Mouse (Mus musculus): ENCODE measurements at regions not wholly inside any gene's neighbourhood (a gene's known extent, or its start where the extent isn't known, plus 50 kb on each side); places are given as distances from the start of the nearest gene placed in this dataset.

DNA sequence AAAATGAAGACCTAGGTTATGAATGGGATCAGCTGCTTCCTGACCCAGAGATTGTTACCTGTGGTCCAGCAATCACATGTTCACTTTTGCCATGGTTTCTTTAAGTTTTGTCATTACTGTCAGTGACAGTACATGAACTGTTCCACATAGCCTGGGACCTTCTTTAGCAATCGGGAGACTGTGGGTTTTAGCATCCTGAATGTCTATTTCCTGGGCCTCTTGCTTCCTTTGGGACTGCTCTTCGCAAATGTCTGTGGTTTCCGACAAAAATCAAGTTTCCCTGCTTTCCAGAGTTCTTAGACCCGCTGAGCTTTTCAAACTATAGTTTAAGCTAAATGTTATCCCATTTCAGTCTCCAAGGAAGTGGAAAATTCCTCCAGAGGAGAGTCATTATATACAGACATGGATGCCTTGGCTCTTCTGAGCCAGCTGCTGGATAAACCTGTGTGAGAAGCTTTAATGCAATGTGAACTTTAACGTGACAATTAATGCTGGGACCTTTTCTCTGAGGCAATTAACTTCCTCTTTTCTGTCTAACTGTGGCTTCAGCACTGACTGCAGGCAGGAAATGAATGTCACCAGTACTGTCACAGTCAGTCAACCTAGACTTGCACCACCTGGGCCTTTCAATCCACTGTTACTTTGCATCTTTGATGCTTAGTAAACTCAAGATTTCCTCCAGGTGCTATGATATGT lies 847.0 kb downstream of the Ets1 start (continued):
- TF ChIP-seq CHD2 (IDR thresholded peaks at IDR 0.05; ENCODE audit: low read length) (no peak; the same call in 1 of the 2 replicates), POLR2AphosphoS2 (IDR thresholded peaks at IDR 0.05; ENCODE audit: low read depth, low read length) (no peak), SMC3 (IDR thresholded peaks at IDR 0.05; ENCODE audit: low read depth, low read length) (no peak; the same call in 1 of the 2 replicates), RCOR1 (conservative IDR thresholded peaks at IDR 0.05; ENCODE audit: low read depth, low read length) (0 out of 2 replicates have a peak, but pooled peaks have one; percentile 45), PAX5 (IDR thresholded peaks at IDR 0.05; ENCODE audit: low read length) (no peak), NELFE (IDR thresholded peaks at IDR 0.05; ENCODE audit: low read depth, low read length) (no peak), HCFC1 (IDR thresholded peaks at IDR 0.05; ENCODE audit: low read depth, low read length) (no peak), JUND (conservative IDR thresholded peaks at IDR 0.05; ENCODE audit: low read depth, low read length) (peak; percentile 61; the same call in 1 of the 2 replicates)

DNA sequence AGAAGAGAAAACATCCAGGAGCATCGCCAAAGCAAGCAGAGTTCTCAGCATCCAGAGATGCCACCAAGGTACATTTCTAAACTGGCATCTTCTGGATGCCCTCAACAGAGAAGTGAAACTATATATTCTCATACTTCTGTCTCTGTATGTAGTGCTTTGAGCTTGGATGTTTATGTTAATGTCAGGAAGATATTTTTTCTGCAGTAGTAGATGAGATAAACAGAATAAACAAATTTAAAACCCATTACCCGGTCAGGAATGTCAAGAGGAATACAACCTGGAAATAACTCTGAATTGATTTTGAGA lies 847.5 kb downstream of the Ets1 start:
- H3K79me2 ChIP-seq (replicated peaks; ENCODE audit: control insufficient read depth, extremely low read depth, insufficient read depth, poor library complexity, severe bottlenecking) = no peaks in the 10 kb centered on the region
- peak overlapping the region; percentile 61; the same call in 1 of the 2 replicates for H3K4me2 ChIP-seq (ENCODE audit: insufficient read depth, low read depth, poor library complexity, severe bottlenecking)
- in situ Hi-C loops (cut with MboI; ENCODE audit: low pct_ligation_motif_present, low pct_unique_long_range_greater_than_20kb, low sequenced_read_pairs) (no loop called here), dilution Hi-C loops (cut with MboI; ENCODE audit: extremely low pct_ligation_motif_present, extremely low pct_unique_long_range_greater_than_20kb, low sequenced_read_pairs) (no loop called here)
- H3K4me3 ChIP-seq (replicated peaks in 1 of 3; ENCODE audit: low read depth in 2 of 3, low read length in 2 of 3, poor library complexity in 1 of 3) = no peak overlapping the region
- H3K36me3 ChIP-seq (replicated peaks in 1 of 2; ENCODE audit: control insufficient read depth in 1 of 2, insufficient read depth in 1 of 2, low read length in 1 of 2) = no peaks in the 10 kb centered on the region
- no peak for DNase-seq (ENCODE audit: extremely low read depth)
- no peak overlapping the region for H3K9ac ChIP-seq (ENCODE audit: insufficient read depth, low read depth)
- no peak for TF ChIP-seq HCFC1 (IDR thresholded peaks at IDR 0.05; ENCODE audit: low read depth, low read length)
- no peak for TF ChIP-seq MAFK (IDR thresholded peaks at IDR 0.05; ENCODE audit: insufficient replicate concordance, low read length)
- TF ChIP-seq SIN3A (IDR thresholded peaks at IDR 0.05; ENCODE audit: low read length) = no peak
- no peak for TF ChIP-seq USF1 (IDR thresholded peaks at IDR 0.05; ENCODE audit: low read depth, low read length)
- no peak for TF ChIP-seq JUN (IDR thresholded peaks at IDR 0.05; ENCODE audit: insufficient read depth, low read depth, low read length)
- no peak overlapping the region for H3K27ac ChIP-seq (ENCODE audit: insufficient read depth, low read depth)
- H3K4me1 ChIP-seq (ENCODE audit: control insufficient read depth in 1 of 2, insufficient read depth in 2 of 2) = peaks cover 4 to 29% of the 10 kb centered on the region in 2 experiments
- H3K27me3 ChIP-seq (replicated peaks) = no peaks in the 10 kb centered on the region
- H3K9me3 ChIP-seq (replicated peaks; ENCODE audit: low read length) = peaks cover 2% of the 10 kb centered on the region

DNA sequence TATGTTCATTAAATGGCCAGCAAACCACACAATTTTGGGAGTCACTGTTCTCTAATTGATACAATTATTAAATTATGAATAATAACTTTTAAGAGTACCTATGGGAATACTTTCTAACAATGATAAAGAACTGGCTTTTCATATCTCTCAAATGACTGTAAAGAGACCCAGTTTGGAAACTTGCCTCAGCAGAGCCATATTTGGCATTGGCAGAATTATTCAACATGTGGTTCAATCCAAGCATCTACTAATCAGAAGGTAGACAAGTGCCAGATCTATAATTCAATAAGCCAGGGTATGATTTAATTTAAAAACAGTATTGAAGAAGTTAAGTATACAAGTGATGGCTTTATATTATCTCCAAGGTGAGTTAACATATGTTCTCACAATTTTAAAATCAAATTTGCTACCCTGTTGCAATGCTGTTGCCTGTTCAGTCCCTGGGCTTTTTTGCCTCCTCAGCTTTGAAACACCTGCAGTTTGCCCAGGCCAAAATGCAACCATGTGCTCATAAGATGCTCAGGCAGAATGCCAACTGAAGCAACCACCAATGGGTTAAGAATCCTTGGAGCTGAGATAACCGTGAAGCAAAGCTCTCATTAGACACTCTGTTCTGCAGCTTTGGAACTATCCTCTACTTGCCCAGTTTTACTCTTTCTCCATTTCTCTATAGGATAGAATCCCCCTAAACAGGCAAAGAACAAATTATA lies 897.2 kb downstream of the Ets1 start:
- TF ChIP-seq SMC3 (IDR thresholded peaks at IDR 0.05; ENCODE audit: low read depth, low read length) (no peak), ZMIZ1 (IDR thresholded peaks at IDR 0.05; ENCODE audit: low read depth, low read length) (no peak), ELF1 (IDR thresholded peaks at IDR 0.05; ENCODE audit: low read depth, low read length) (no peak), RCOR1 (conservative IDR thresholded peaks at IDR 0.05; ENCODE audit: low read depth, low read length) (no peak), MEF2A (IDR thresholded peaks at IDR 0.05; ENCODE audit: borderline replicate concordance, low read depth, low read length) (no peak), CHD1 (IDR thresholded peaks at IDR 0.05; ENCODE audit: low read depth, low read length) (no peak), BHLHE40 (IDR thresholded peaks at IDR 0.05; ENCODE audit: low read depth, low read length) (no peak)
- Histone ChIP-seq H3K9me3 (replicated peaks; ENCODE audit: low read length) (no peaks in the 10 kb centered on the region), H3K4me2 (ENCODE audit: insufficient read depth, low read depth, poor library complexity, severe bottlenecking) (no peak overlapping the region), H3K36me3 (replicated peaks in 1 of 2; ENCODE audit: control insufficient read depth in 1 of 2, insufficient read depth in 1 of 2, low read length in 1 of 2) (no peaks in the 10 kb centered on the region), H3K9ac (ENCODE audit: insufficient read depth, low read depth) (no peak overlapping the region), H3K79me2 (replicated peaks; ENCODE audit: control insufficient read depth, extremely low read depth, insufficient read depth, poor library complexity, severe bottlenecking) (no peaks in the 10 kb centered on the region), H3K4me3 (replicated peaks in 1 of 3; ENCODE audit: low read depth in 2 of 3, low read length in 2 of 3, poor library complexity in 1 of 3) (no peak overlapping the region), H3K27ac (ENCODE audit: insufficient read depth, low read depth) (no peak overlapping the region), H3K27me3 (replicated peaks) (no peaks in the 10 kb centered on the region), H3K4me1 (ENCODE audit: control insufficient read depth in 1 of 2, insufficient read depth in 2 of 2) (no peaks in the 10 kb centered on the region)
- dilution Hi-C loops (cut with MboI; ENCODE audit: extremely low pct_ligation_motif_present, extremely low pct_unique_long_range_greater_than_20kb, low sequenced_read_pairs) = no loop called here
- no peak for DNase-seq (ENCODE audit: extremely low read depth)
- in situ Hi-C loops (cut with MboI; ENCODE audit: low pct_ligation_motif_present, low pct_unique_long_range_greater_than_20kb, low sequenced_read_pairs) = no loop called here
